Mouse (Mus musculus): ENCODE data around the gene Anks6. TPM values are rescaled to one million over a fixed set of nuclear protein-coding genes. Genes with fewer than 3 reads are reported as not detected.
"Not testable (repeated sequence)": the region's sequence is repeated elsewhere in the genome, so short reads cannot be mapped to it uniquely, and the experiment has no call there.

The Anks6 gene
- polyA plus RNA-seq (2017; shearing (Covaris generic)) = not detected

DNA sequence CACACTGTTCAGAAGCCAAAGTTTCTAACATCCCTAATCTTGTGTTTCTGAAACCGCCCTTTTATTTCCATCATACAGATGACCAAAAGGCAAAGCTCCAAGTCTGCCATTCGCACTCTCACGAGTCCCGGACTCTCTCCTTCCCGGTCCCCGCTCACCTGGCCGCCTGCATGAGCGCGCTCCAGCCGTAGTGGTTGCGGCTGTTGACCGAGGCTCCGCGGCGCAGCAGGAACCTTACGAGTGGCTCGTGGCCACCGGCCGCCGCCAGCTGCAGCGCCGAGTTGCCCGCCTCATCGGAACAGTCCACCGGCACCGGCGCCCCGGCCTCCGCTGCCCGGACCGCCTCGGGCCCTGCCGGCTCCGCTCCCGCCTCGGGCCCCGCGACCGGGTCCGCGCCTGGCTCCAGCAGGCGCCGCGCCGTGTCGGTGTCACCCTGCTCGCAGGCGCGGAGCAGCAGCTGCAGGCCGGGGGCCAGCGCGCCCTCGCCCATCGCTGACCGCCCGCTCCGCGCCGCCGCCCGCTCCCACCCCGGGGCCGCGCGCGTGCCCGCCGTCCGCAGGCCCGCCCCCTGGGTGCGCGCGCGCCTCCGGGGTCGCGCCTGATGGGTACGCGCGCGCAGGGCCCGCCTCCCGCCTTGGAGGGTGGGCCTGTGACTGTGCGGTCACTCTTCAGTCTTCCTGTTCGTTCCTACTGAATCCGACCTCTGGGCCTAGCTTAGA is at the start of gene Anks6:
Gene Anks6, minus strand, starts transcription at position 637 of the 719 bp plus-strand sequence.
- no peak for ATAC-seq

DNA sequence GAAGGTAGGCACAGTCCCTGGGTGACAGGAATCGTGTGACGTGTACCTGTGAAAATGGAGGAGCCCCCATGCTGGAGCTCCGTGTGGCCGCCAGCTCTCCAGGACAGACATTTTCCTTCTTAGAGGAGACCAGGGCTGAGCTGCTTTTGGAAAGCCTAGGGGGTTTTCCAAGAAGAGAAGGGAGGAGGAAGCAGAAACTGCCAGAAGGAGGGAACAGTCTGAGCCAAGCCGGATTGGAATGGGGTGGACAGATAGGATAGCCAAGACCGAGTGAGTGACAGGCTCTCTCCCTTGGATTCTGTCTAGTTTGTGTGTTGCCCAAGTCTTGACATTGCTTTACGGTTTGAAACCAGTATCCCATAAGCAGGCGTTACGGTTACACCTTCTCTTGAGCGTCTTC is 46.3 kb upstream of the Anks6 start:
- no peak for ATAC-seq

- ATAC-seq = no peak
Measured at GRCm38 (mm10) chr4:47093647-47094046, 36.4 kb upstream of the Anks6 start.

GRCm38 (mm10) chr4:47093161-47093560 is 35.9 kb upstream of the Anks6 start:
- ATAC-seq = no peak

DNA sequence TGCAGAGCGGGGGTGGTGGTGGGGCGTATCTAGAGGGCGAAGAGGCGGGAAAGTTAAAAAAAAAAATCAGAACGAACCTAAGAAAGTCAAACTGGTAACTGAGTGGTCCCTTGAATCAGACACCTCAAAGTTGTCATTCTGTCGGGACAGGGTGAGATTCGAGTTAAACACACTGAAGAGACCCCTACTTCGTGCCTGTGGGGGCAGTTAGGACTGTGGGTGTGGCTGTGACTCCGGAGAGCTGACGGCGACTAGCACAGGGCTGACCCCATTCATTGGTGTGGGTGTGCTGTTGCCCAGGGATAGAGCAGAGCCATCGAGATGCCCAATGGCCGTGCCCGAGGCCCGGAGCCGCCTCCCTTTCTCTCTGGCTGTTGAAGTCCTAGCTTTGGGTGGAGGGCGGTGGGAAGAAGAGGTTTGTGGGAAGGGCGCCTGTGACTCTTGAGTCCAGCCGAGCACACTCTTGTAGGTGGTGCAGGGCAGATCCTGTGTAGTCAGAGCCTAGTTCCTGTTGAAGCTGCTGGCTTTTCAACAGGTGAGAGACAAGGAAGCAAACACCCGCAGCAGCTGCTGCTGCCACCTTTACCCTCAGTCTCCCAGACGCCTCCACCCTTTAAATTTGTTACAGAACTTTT is 35.3 kb upstream of the Anks6 start:
- peak; percentile 15 for ATAC-seq

DNA sequence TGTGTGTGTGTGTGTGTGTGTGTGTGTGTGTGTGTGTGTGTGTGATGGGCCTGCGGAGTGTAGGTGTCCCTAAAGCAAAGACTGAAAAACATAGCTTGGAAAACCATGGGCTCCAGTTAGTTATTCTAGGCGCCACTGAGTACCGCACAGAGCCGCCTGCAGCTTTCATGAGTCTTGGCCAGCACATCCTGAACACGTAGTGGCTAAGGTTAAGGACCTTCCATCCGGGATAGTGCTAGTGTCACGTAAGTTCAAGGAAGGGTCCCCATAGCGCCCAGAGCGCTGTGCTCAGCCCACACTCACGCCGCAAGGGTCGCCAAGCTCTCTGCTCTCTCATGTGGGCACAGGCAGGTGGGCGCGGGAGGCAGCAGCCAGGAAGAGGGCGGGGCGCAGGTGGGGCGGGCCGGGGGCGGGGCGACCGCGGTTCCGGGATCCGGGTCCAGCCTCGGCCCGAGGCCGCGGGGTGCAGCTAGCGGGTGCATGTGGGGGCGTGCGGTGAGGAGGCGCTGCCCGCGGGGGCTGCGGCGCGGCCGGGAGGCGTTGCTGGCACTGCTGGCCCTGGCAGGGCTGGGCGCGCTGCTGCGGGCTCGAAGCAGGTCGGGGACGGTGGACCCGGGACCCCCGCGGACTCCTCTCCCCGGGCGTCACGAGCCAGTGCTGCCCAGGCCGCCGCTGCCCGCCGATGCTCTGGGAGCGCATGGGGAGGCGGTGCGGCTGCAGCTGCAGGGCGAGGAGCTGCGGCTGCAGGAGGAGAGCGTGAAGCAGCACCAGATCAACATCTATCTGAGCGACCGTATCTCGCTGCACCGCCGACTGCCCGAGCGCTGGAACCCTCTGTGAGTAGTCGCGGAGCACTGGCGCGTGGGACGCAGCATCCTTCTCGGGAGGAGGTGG is 34.5 kb upstream of the Anks6 start, which contains the start of gene Galnt12:
Gene Galnt12, plus strand, starts transcription at position 417 of the 894 bp plus-strand sequence.
- peak; percentile 74 for ATAC-seq

GRCm38 (mm10) chr4:47088671-47089070 is 31.4 kb upstream of the Anks6 start:
- ATAC-seq = no peak

DNA sequence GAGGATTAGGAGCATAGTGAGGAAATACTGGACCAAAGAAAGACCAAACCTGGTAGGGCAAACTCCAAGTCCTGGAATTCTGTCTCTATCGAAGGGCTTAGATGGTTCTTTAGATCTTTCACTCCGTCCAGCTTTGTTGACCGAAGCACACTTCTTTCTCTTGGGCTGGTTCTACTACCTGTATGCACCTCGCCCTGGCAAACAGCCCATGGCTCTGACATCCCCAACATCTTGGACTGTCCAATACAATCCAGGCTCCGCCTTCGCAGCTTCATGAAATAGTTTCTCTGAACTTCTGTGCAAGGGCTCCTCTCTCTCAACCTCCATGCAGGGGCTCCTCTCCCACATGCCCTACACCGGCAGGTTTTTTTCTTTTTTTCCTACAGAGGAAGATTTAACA is 26.6 kb upstream of the Anks6 start:
- no peak for ATAC-seq

- no peak for ATAC-seq
Measured at GRCm38 (mm10) chr4:47080647-47081010, 23.4 kb upstream of the Anks6 start.

DNA sequence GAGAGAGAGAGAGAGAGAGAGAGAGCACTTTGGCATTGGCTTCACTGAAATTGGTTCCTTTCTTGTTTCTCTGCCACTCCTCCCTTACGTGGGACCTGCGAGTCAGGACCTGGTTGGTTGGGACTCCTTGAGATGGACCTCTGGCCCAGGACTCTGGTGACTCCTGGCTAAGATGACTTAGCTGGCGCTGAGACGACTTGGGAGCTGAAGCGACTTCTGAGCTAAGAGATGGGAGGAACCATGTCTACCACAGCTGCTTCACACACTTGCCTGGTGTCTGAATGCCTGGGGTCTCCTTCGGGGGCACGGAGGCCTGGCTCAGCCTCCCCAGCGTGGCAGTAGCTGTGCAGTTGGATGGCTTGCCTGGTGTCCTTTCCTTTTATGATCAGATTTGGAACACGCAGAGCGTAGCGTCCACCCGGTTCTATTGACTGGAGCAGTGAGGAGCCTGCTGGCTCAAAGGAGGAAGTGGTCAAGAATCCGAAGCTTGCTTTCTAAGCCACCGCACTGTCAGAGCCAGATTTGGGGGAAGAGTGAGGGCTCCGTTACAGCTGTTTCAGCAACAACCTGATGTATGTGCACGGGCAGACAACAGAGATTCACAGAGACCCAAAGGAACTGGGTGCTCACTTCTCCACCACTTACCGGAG is 22.9 kb upstream of the Anks6 start:
- ATAC-seq = no peak

DNA sequence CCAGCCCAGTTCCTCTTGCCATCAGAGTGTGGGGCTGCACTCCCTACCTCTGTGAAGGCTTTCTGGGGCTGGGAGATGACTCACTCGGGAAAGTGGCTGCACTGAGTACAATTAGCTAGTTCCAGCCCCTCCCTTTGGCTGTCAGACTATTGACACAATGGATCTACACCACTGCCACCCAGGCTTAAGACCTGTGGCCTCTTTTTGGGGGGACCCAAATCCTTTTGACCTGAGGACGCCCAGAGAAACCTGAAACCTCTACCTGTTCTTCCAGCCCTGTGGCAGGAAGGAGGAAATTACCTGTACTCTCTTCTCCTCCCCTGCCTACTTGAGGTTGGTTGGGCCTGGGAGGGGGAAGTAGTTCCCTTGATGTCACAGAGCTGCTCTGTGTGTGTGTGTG is 17.8 kb upstream of the Anks6 start:
- ATAC-seq = no peak

- ATAC-seq = no peak
Measured at GRCm38 (mm10) chr4:47060900-47061299, 3.7 kb upstream of the Anks6 start.

GRCm38 (mm10) chr4:47057510-47058325 is 491 bp upstream of the Anks6 start:
- no peak for ATAC-seq

DNA sequence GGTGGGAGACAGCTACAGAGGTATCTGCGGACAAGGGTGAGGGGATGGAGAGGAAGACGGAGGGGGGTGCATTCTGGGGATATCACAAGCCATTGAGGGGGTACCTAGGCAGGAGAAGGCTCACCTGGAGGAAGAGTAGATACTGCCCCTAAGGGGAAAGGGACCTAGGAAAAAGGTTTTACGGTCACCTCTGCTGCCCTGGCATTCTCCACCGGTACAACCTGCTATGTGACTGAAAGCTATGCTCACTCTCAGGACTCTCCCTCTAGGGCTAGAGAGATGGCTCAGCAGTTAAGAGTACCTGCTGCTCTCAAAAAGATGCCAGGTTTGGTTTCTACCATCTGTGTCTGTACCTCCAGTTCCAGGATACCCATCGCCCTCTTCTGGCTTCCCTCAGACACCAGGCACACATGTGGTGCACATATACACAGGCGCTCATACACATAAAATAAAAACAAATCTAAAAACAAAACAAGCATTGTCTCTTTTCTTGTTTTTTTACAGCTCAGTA is 1.6 kb downstream of the Anks6 start:
- no peak for ATAC-seq

DNA sequence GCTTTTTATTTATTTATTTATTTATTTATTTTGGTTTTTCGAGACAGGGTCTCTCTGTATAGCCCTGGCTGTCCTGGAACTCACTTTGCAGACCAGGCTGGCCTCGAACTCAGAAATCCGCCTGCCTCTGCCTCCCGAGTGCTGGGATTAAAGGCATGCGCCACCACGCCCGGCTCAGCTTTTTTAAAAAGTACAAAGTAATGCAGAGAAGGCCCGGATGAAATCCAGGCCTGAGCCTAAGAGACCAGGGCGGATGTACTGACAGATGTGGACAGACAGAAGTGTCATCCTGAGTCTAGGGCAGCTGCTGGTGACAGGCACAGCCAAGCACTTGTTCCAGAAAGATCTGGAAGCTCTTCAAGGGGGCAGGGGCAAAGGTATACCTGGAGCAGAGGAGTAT is 2.1 kb downstream of the Anks6 start:
- ATAC-seq = not testable (repeated sequence)

DNA sequence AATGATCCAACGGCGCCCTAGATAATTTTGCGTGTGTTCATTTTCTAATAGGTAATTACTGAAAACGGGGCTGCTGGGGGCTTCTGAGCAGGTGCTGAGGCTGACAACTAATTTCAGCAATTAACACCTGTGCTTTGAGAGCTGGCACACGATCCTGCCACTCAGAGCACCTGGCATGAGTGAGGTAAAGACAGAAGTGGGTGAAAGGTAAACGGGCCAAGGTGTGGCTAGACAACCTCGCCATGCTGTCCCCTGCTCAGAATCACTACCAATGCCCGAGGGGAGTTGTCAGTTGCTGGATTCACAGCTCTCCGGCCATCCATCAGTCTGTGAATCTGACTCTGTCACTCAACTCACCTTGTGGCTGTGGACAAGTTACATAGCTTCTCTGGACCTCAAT is 5.3 kb downstream of the Anks6 start:
- no peak for ATAC-seq

DNA sequence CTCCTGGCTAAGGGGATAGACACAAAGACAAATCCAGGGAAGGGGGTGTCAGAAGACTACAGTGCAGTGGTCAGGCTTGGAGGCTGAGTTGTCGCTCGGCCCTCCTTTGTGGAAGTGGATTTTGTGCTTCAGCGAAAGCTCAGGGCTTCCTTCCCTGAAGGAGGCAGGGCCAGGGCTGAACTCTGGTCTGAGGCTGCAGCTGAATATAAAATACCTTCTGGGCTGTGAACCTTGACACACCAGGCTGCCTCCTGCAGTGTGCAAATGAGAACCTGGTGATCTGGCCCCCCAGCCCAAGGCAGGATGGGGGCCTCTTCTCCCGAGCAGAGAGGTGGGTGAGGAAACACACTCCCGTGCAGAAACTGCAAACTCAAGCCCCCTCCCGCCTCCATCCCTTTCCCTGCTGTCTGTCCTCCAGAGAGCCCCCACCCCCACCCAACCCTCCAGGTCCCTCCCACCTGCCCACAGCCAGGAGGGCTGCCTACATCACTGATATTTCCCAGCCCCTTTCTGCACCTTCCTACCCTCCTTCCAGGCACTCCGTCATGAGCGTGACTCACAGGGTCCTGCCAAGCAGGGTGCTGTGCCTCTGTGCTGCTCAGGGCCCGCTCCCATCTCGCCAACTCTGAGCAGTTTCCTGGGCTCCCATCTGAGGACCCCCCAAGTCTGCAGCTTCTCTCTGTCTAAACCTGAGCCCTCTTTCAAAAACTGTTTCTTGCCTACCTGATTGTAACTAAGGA is 6.4 kb downstream of the Anks6 start:
- ATAC-seq = no peak

- ATAC-seq = peak; percentile 32
Measured at GRCm38 (mm10) chr4:47050167-47050566, 7.1 kb downstream of the Anks6 start.

- no peak for ATAC-seq
Measured at GRCm38 (mm10) chr4:47049216-47049615, 8.0 kb downstream of the Anks6 start.

DNA sequence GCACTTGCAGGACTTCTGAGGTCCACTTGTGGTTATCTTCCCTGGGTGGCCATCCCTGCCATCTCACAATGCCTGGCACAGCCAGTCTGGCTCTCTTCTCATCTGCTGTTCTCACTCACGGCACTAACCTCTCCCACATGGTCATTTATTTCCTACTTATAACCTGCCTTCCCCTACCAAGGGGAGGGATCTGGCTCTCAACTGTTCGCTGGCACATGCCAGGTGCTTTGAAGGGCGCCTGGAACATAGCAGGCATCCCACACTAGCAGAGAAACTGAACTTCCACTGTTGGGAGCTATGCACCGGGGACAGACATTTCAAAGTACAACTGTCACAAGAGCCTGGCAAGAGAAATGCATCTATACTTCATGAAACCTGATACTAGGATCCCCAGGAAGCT is 9.5 kb downstream of the Anks6 start:
- no peak for ATAC-seq

GRCm38 (mm10) chr4:47046974-47047373 is 10.3 kb downstream of the Anks6 start:
- no peak for ATAC-seq
